Mouse (Mus musculus): ENCODE measurements at regions not wholly inside any gene's neighbourhood (a gene's known extent, or its start where the extent isn't known, plus 50 kb on each side); places are given as distances from the start of the nearest gene placed in this dataset.

GRCm38 (mm10) chr2:72839673-72840072, 140.6 kb downstream of the Sp3 start:
- Histone ChIP-seq H3K4me2 (ENCODE audit: low read depth, low read length, poor library complexity, severe bottlenecking) (no peak overlapping the region), H3K4me3 (ENCODE audit: low read depth, low read length) (no peak overlapping the region), H3K9me3 (ENCODE audit: low read length) (no peaks in the 10 kb centered on the region), H3K36me3 (ENCODE audit: insufficient read depth, low read length) (no peaks in the 10 kb centered on the region), H3K4me1 (ENCODE audit: insufficient read depth, low read length) (no peaks in the 10 kb centered on the region), H3K9ac (replicated peaks; ENCODE audit: low read length, poor library complexity, severe bottlenecking) (no peak overlapping the region), H3K27ac (ENCODE audit: low read depth, low read length) (no peak overlapping the region), H3K27me3 (ENCODE audit: insufficient read depth, low read length) (no peaks in the 10 kb centered on the region)
- DNase-seq (ENCODE audit: low spot score) (no peak), ATAC-seq (ENCODE audit: low FRiP score) (no peak)
- WGBS, result 84% methylated on average over 5 of the region's 5 CpGs
- no peak for TF ChIP-seq CTCF (IDR thresholded peaks at IDR 0.05)

- Histone ChIP-seq H3K4me1 (ENCODE audit: insufficient read depth, low read length) (no peaks in the 10 kb centered on the region), H3K36me3 (ENCODE audit: insufficient read depth, low read length) (no peaks in the 10 kb centered on the region), H3K27ac (ENCODE audit: low read depth, low read length) (0 out of 2 replicates have a peak overlapping the region, but pooled peaks have one; percentile 26), H3K9me3 (ENCODE audit: low read length) (no peaks in the 10 kb centered on the region), H3K4me3 (ENCODE audit: low read depth, low read length) (no peak overlapping the region), H3K4me2 (ENCODE audit: low read depth, low read length, poor library complexity, severe bottlenecking) (no peak overlapping the region), H3K9ac (replicated peaks; ENCODE audit: low read length, poor library complexity, severe bottlenecking) (no peak overlapping the region), H3K27me3 (ENCODE audit: insufficient read depth, low read length) (no peaks in the 10 kb centered on the region)
- no peak for ATAC-seq (ENCODE audit: low FRiP score)
- WGBS, result 52% methylated on average over 5 of the region's 5 CpGs
- no peak for TF ChIP-seq CTCF (IDR thresholded peaks at IDR 0.05)
- DNase-seq (ENCODE audit: low spot score), result peak; percentile 54
These were observed 138.9 kb downstream of the Sp3 start for GRCm38 (mm10) chr2:72841367-72841766.

GRCm38 (mm10) chr2:72843610-72844009, 136.6 kb downstream of the Sp3 start:
- no peaks in the 10 kb centered on the region for H3K27me3 ChIP-seq (ENCODE audit: insufficient read depth, low read length)
- DNase-seq (ENCODE audit: low spot score) (no peak), ATAC-seq (ENCODE audit: low FRiP score) (no peak)
- no peak overlapping the region for H3K9ac ChIP-seq (replicated peaks; ENCODE audit: low read length, poor library complexity, severe bottlenecking)
- no peaks in the 10 kb centered on the region for H3K9me3 ChIP-seq (ENCODE audit: low read length)
- no peaks in the 10 kb centered on the region for H3K36me3 ChIP-seq (ENCODE audit: insufficient read depth, low read length)
- no peak overlapping the region for H3K4me2 ChIP-seq (ENCODE audit: low read depth, low read length, poor library complexity, severe bottlenecking)
- no peak for TF ChIP-seq CTCF (IDR thresholded peaks at IDR 0.05)
- 87% methylated on average over 2 of the region's 2 CpGs for WGBS
- H3K4me1 ChIP-seq (ENCODE audit: insufficient read depth, low read length), result no peaks in the 10 kb centered on the region
- no peak overlapping the region for H3K4me3 ChIP-seq (ENCODE audit: low read depth, low read length)
- H3K27ac ChIP-seq (ENCODE audit: low read depth, low read length), result no peak overlapping the region

- no peak for TF ChIP-seq CTCF (IDR thresholded peaks at IDR 0.05)
- Histone ChIP-seq H3K4me3 (ENCODE audit: low read depth, low read length) (no peak overlapping the region), H3K4me1 (ENCODE audit: insufficient read depth, low read length) (no peaks in the 10 kb centered on the region), H3K27ac (ENCODE audit: low read depth, low read length) (no peak overlapping the region), H3K4me2 (ENCODE audit: low read depth, low read length, poor library complexity, severe bottlenecking) (peak overlapping the region; percentile 10; the same call in 1 of the 2 replicates), H3K36me3 (ENCODE audit: insufficient read depth, low read length) (no peaks in the 10 kb centered on the region), H3K27me3 (ENCODE audit: insufficient read depth, low read length) (no peaks in the 10 kb centered on the region), H3K9ac (replicated peaks; ENCODE audit: low read length, poor library complexity, severe bottlenecking) (no peak overlapping the region), H3K9me3 (ENCODE audit: low read length) (no peaks in the 10 kb centered on the region)
- ATAC-seq (ENCODE audit: low FRiP score) (no peak), DNase-seq (ENCODE audit: low spot score) (no peak)
- WGBS, result 32% methylated on average over 12 of the region's 12 CpGs
These were observed 130.6 kb downstream of the Sp3 start for GRCm38 (mm10) chr2:72849441-72850192.

- H3K27me3 ChIP-seq (ENCODE audit: insufficient read depth, low read length), result no peaks in the 10 kb centered on the region
These were observed 127.7 kb downstream of the Sp3 start for GRCm38 (mm10) chr2:72852509-72852908.

GRCm38 (mm10) chr2:72855276-72855970, 124.8 kb downstream of the Sp3 start:
- H3K4me1 ChIP-seq (ENCODE audit: insufficient read depth, low read length), result no peaks in the 10 kb centered on the region
- no peaks in the 10 kb centered on the region for H3K9me3 ChIP-seq (ENCODE audit: low read length)
- H3K36me3 ChIP-seq (ENCODE audit: insufficient read depth, low read length), result no peaks in the 10 kb centered on the region
- TF ChIP-seq CTCF (IDR thresholded peaks at IDR 0.05), result no peak
- DNase-seq (ENCODE audit: low spot score) (peak; percentile 51), ATAC-seq (ENCODE audit: low FRiP score) (no peak)
- WGBS, result 77% methylated on average over 11 of the region's 11 CpGs
- no peak overlapping the region for H3K27ac ChIP-seq (ENCODE audit: low read depth, low read length)
- no peaks in the 10 kb centered on the region for H3K27me3 ChIP-seq (ENCODE audit: insufficient read depth, low read length)
- H3K4me2 ChIP-seq (ENCODE audit: low read depth, low read length, poor library complexity, severe bottlenecking), result no peak overlapping the region
- H3K9ac ChIP-seq (replicated peaks; ENCODE audit: low read length, poor library complexity, severe bottlenecking), result no peak overlapping the region
- H3K4me3 ChIP-seq (ENCODE audit: low read depth, low read length), result no peak overlapping the region

More at GRCm38 (mm10) chr2:72852509-72852908, 127.7 kb downstream of the Sp3 start:
- no peaks in the 10 kb centered on the region for H3K9me3 ChIP-seq (ENCODE audit: low read length)
- no peaks in the 10 kb centered on the region for H3K36me3 ChIP-seq (ENCODE audit: insufficient read depth, low read length)
- H3K27ac ChIP-seq (ENCODE audit: low read depth, low read length), result no peak overlapping the region
- no peaks in the 10 kb centered on the region for H3K4me1 ChIP-seq (ENCODE audit: insufficient read depth, low read length)
- ATAC-seq (ENCODE audit: low FRiP score) (no peak), DNase-seq (ENCODE audit: low spot score) (no peak)
- 91% methylated on average over 4 of the region's 4 CpGs for WGBS
- no peak overlapping the region for H3K4me2 ChIP-seq (ENCODE audit: low read depth, low read length, poor library complexity, severe bottlenecking)
- no peak overlapping the region for H3K9ac ChIP-seq (replicated peaks; ENCODE audit: low read length, poor library complexity, severe bottlenecking)
- H3K4me3 ChIP-seq (ENCODE audit: low read depth, low read length), result no peak overlapping the region
- no peak for TF ChIP-seq CTCF (IDR thresholded peaks at IDR 0.05)

Data from midbrain, postnatal 0 days (tissue).